ENCODE assay signal across 31 mouse cellular contexts in the genomic region with DNA sequence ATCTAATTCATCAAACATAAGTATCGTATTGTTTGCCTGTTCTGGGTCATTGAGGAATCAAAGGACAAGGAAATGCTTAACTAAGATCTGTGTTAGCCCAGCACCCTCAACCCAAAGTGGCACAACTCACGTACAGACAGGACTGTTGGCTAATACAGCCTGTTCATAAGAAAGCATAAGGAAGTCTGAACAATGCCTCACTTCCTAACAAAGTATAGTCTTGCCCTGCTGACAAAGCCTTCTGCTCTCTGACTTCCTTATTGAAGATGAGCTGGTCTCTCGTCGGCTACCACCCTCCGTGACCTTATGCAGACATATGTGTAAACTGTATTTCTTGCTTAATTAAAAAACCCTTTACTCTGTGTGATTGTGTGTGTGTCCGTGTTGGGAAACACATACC. TPM values are rescaled to one million over a fixed set of nuclear protein-coding genes. Genes with fewer than 3 reads are reported as not detected.
DNase-seq lines count a peak whose midpoint lies in the region; ATAC-seq and TF ChIP-seq lines count a peak whose summit lies in the region.
"Had no signal": no experiment of that assay in that cellular context is flagged by ENCODE, and none has a peak within 500 bp of the region (broad histone marks: within the 10 kb centered on the region; RNA-seq: fewer than 3 reads in every experiment).

No protein-coding gene starts in this region.

- H3K4me2 ChIP-seq in lung, embryonic 16.5 days (ENCODE audit: low read depth, low read length): no peak overlapping the region
- H3K4me2 ChIP-seq: embryonic facial prominence, embryonic 12.5 days; heart, embryonic 12.5 days; hindbrain, embryonic 13.5 days; lung, embryonic 15.5 days; midbrain, embryonic 15.5 days had no signal

- H3K9me3 ChIP-seq in lung, embryonic 16.5 days (ENCODE audit: control insufficient read depth, low read length): no peaks in the 10 kb centered on the region
- H3K9me3 ChIP-seq: embryonic facial prominence, embryonic 12.5 days; heart, embryonic 12.5 days; hindbrain, embryonic 13.5 days; lung, embryonic 15.5 days; midbrain, embryonic 15.5 days had no signal

- DNase-seq in lung, adult 2 months: no peak
- DNase-seq in left cerebral cortex, adult 8-10 months (ENCODE audit: low spot score in 2 of 2): no peak
- no peak for DNase-seq in cerebellum, adult 2 months
- DNase-seq: adrenal gland, adult 2 months; cerebellum, adult 9-10 months; cerebellum, postnatal 36 days; embryo, embryonic 11 days; gastrocnemius, postnatal 14 days; heart, postnatal 4 days; kidney, adult 8-10 months; kidney, postnatal 4 days; right cerebral cortex, postnatal 25 days; spleen, adult 18-20 months; thymus, adult 2 months; thymus, postnatal 36 days had no signal

- no peak overlapping the region for H3K9ac ChIP-seq in lung, embryonic 16.5 days (ENCODE audit: low read length)
- H3K9ac ChIP-seq: embryonic facial prominence, embryonic 12.5 days; heart, embryonic 12.5 days; hindbrain, embryonic 13.5 days; lung, embryonic 15.5 days; midbrain, embryonic 15.5 days had no signal

- H3K27me3 ChIP-seq in lung, embryonic 16.5 days (ENCODE audit: control insufficient read depth, insufficient read depth, low read depth, low read length): no peaks in the 10 kb centered on the region
- H3K27me3 ChIP-seq in cerebellum, adult 2 months (ENCODE audit: control insufficient read depth, insufficient read depth, low read length): no peaks in the 10 kb centered on the region
- H3K27me3 ChIP-seq: CH12.LX; embryonic facial prominence, embryonic 12.5 days; heart, embryonic 12.5 days; hindbrain, embryonic 13.5 days; lung, embryonic 15.5 days; midbrain, embryonic 15.5 days had no signal

- H3K27ac ChIP-seq in lung, embryonic 16.5 days (ENCODE audit: low read length): no peak overlapping the region
- H3K27ac ChIP-seq in macrophage: peak overlapping the region; percentile 83
- H3K27ac ChIP-seq in cerebellum, adult 2 months (ENCODE audit: insufficient read depth, low read length): no peak overlapping the region
- H3K27ac ChIP-seq: embryonic facial prominence, embryonic 12.5 days; hindbrain, embryonic 13.5 days; kidney, postnatal 0 days; lung, embryonic 15.5 days; midbrain, embryonic 15.5 days; stomach, postnatal 0 days had no signal

- peaks cover 11% of the 10 kb centered on the region for H3K4me1 ChIP-seq in lung, embryonic 16.5 days (replicated peaks; ENCODE audit: control insufficient read depth, insufficient read depth, low read length)
- peaks cover 14% of the 10 kb centered on the region for H3K4me1 ChIP-seq in lung, adult 2 months (ENCODE audit: control insufficient read depth, insufficient read depth, low read length)
- no peaks in the 10 kb centered on the region for H3K4me1 ChIP-seq in cerebellum, adult 2 months (ENCODE audit: control insufficient read depth, insufficient read depth, low read length)
- H3K4me1 ChIP-seq: midbrain, embryonic 15.5 days had no signal

- no peaks in the 10 kb centered on the region for H3K36me3 ChIP-seq in lung, embryonic 16.5 days (ENCODE audit: control insufficient read depth, insufficient read depth, low read length)
- no peaks in the 10 kb centered on the region for H3K36me3 ChIP-seq in macrophage (ENCODE audit: inconsistent target)
- H3K36me3 ChIP-seq: embryonic facial prominence, embryonic 12.5 days; heart, embryonic 12.5 days; hindbrain, embryonic 13.5 days; lung, embryonic 15.5 days; midbrain, embryonic 15.5 days had no signal

- no peak for TF ChIP-seq CTCF in lung, adult 2 months (IDR thresholded peaks at IDR 0.05; ENCODE audit: insufficient read depth, low read length)
- TF ChIP-seq CTCF in cerebellum, adult 2 months (IDR thresholded peaks at IDR 0.05; ENCODE audit: borderline replicate concordance, insufficient read depth, low read depth, low read length): no peak

- no peak overlapping the region for H3K4me3 ChIP-seq in lung, embryonic 16.5 days (ENCODE audit: low read length)
- H3K4me3 ChIP-seq in lung, adult 2 months (replicated peaks; ENCODE audit: extremely low read depth, low read depth, low read length): no peak overlapping the region
- H3K4me3 ChIP-seq in macrophage (ENCODE audit: inconsistent target): no peak overlapping the region
- H3K4me3 ChIP-seq in cerebellum, adult 2 months (replicated peaks; ENCODE audit: insufficient read depth, low read depth, low read length): no peak overlapping the region
- H3K4me3 ChIP-seq: embryonic facial prominence, embryonic 12.5 days; heart, embryonic 12.5 days; hindbrain, embryonic 13.5 days; lung, embryonic 15.5 days; midbrain, embryonic 15.5 days had no signal

- H3K79me2 ChIP-seq in macrophage (ENCODE audit: inconsistent target): no peaks in the 10 kb centered on the region

- 55% methylated on average over 6 of the region's 6 CpGs for WGBS in lung, embryonic 16.5 days
- WGBS in lung, adult 2 months: 35% methylated on average over 6 of the region's 6 CpGs
- WGBS in macrophage (ENCODE audit: missing documents): 32% methylated on average over 6 of the region's 6 CpGs
- 90% methylated on average over 6 of the region's 6 CpGs for WGBS in cerebellum, adult 2 months

- peak; percentile 45; the same call in 1 of the 2 replicates for ATAC-seq in lung, embryonic 16.5 days (ENCODE audit: low read depth)
- peak; percentile 52; the same call in 1 of the 2 replicates for ATAC-seq in common myeloid progenitor, adult 5-6 weeks (replicated peaks; ENCODE audit: low read depth, poor library complexity, severe bottlenecking)
- ATAC-seq: activated CD4-positive, CD25-positive, alpha-beta regulatory T cell, adult 4 months; forebrain, embryonic 14.5 days; intestine, embryonic 16.5 days; midbrain, embryonic 15.5 days had no signal

- TF ChIP-seq POLR2A in lung, adult 2 months (IDR thresholded peaks at IDR 0.05; ENCODE audit: borderline replicate concordance, extremely low read depth, low read depth, low read length): no peak
- no peak for TF ChIP-seq POLR2A in cerebellum, adult 2 months (IDR thresholded peaks at IDR 0.05; ENCODE audit: borderline replicate concordance, insufficient read depth, low read length)

RNA-seq across cellular contexts. Expression of a gene that starts 2.9 kb away (rescaled TPM):
- polyA plus RNA-seq in lung, embryonic 16.5 days (2015; fragmentation: Nextera tagmentation; extraction: Ambion mirVana): 1.6 and 3.5 TPM in 2 replicates
- polyA plus RNA-seq in lung, adult 2 months (2012; rRNA removed): 0.43 and 5.7 TPM in 2 replicates
- total RNA-seq in common myeloid progenitor, adult 5-6 weeks (2017): not detected in 2 replicates
- not detected for total RNA-seq in macrophage (2018; cell fraction: chromatin; rRNA removed)
- not detected for total RNA-seq in macrophage (2018; cell fraction: cytosol; rRNA removed)
- total RNA-seq in macrophage (2018; cell fraction: nucleus; rRNA removed): not detected
- polyA plus RNA-seq in macrophage (2018): 0.23 TPM in 1 of 3 replicates, not detected in the others
- total RNA-seq in left cerebral cortex, adult 8-10 months (2022): under 1 TPM in 3 of 4 experiments, not detected in 1; 0.23 to 0.65 (median 0.35) TPM
- polyA plus RNA-seq in cerebellum, adult 2 months (2012; rRNA removed): 0.82 and 1.00 TPM in 2 replicates
- total RNA-seq: heart, adult 18-20 months; left cerebral cortex, postnatal 14 days had no signal
